Mouse (Mus musculus) midbrain, embryonic 16.5 days (tissue): ENCODE data around the gene Appl2. TPM values are rescaled to one million over a fixed set of nuclear protein-coding genes. Genes with fewer than 3 reads are reported as not detected.

Experiments used
- ATAC-seq: fragments of 200-750 bp; cut with Nextera tagmentation; 2 replicates; pipeline ENCODE4 v1.8.0; 2017; ENCODE audit warnings: moderate TSS enrichment
- H3K27ac ChIP-seq: fragments of 300-500 bp; sonication (generic); 2 replicates; pipeline ENCODE4 v1.5.1; 2014; ENCODE audit warnings: mild to moderate bottlenecking, low read length, mixed read lengths
- H3K27me3 ChIP-seq: fragments of 300-500 bp; sonication (generic); 2 replicates; pipeline ENCODE4 v1.6.1; 2014; ENCODE audit warnings: low read depth, low read length, mixed read lengths; ENCODE audit not compliant: control insufficient read depth, insufficient read depth
- H3K36me3 ChIP-seq: fragments of 300-500 bp; sonication (generic); 2 replicates; pipeline ENCODE4 v1.6.1; 2014; ENCODE audit warnings: mild to moderate bottlenecking, low read length, moderate library complexity, mixed read lengths; ENCODE audit not compliant: control insufficient read depth, insufficient read depth
- H3K4me1 ChIP-seq: fragments of 300-500 bp; sonication (generic); 2 replicates; pipeline ENCODE4 v1.6.1; 2014; ENCODE audit warnings: mild to moderate bottlenecking, low read length, mixed read lengths; ENCODE audit not compliant: control insufficient read depth, insufficient read depth
- H3K4me2 ChIP-seq: fragments of 300-500 bp; sonication (generic); 2 replicates; pipeline ENCODE4 v1.6.1; 2014; ENCODE audit warnings: mild to moderate bottlenecking, low read length, mixed read lengths
- H3K4me3 ChIP-seq: fragments of 300-500 bp; sonication (generic); 2 replicates; pipeline ENCODE4 v1.5.1; 2014; ENCODE audit warnings: low read depth, mild to moderate bottlenecking, low read length, moderate library complexity, mixed read lengths
- H3K9ac ChIP-seq: fragments of 300-500 bp; sonication (generic); 2 replicates; pipeline ENCODE4 v1.6.1; 2014; ENCODE audit warnings: low read depth, low read length, mixed read lengths
- H3K9me3 ChIP-seq: fragments of 300-500 bp; sonication (generic); replicated peaks from 2 replicates; pipeline ENCODE4 v1.6.1; 2014; ENCODE audit warnings: mild to moderate bottlenecking, low read length, mixed read lengths; ENCODE audit not compliant: control insufficient read depth, poor library complexity, severe bottlenecking
- WGBS: fragments of 180-500 bp; shearing (Covaris S2); extraction: QIAGEN DNeasy Blood & Tissue Kit; methylation state at CpG from one replicate; pipeline ENCODE4 v1.1.7; 2014; 5-methylcytosine and 5-hydroxymethylcytosine counted together
- polyA plus RNA-seq: library from polyadenylated mRNA; unstranded; fragments of >200 nt; fragmentation: Nextera tagmentation; extraction: Ambion mirVana; gene quantifications from 2 replicates; pipeline ENCODE4 v1.2.1, GENCODE M21; 2015

Appl2 gene
- polyA plus RNA-seq, 1 experiment from 2014 or later, result 58.3 TPM

GRCm38 (mm10) chr10:83636191-83636590, 12.3 kb downstream of the Appl2 start:
- Histone ChIP-seq H3K4me1 (peaks cover 12% of the 10 kb centered on the region), H3K9ac (no peak overlapping the region), H3K27ac (no peak overlapping the region), H3K9me3 (no peaks in the 10 kb centered on the region), H3K4me2 (no peak overlapping the region), H3K36me3 (peaks cover 5% of the 10 kb centered on the region; the same call in 1 of the 2 replicates), H3K27me3 (no peaks in the 10 kb centered on the region), H3K4me3 (no peak overlapping the region)
- ATAC-seq, result no peak
- 83% methylated on average over 2 of the region's 2 CpGs for WGBS

- peaks cover 12% of the 10 kb centered on the region for H3K4me1 ChIP-seq
- WGBS, result 19% methylated on average over 5 of the region's 5 CpGs
- no peak overlapping the region for H3K4me2 ChIP-seq
- no peak for ATAC-seq
- H3K27me3 ChIP-seq, result no peaks in the 10 kb centered on the region
- no peak overlapping the region for H3K27ac ChIP-seq
- no peak overlapping the region for H3K4me3 ChIP-seq
- H3K36me3 ChIP-seq, result peaks cover 5% of the 10 kb centered on the region; the same call in 1 of the 2 replicates
- no peak overlapping the region; the same call in 1 of the 2 replicates for H3K9ac ChIP-seq
- no peaks in the 10 kb centered on the region for H3K9me3 ChIP-seq
Observed at GRCm38 (mm10) chr10:83634461-83634860, 14.1 kb downstream of the Appl2 start.

DNA sequence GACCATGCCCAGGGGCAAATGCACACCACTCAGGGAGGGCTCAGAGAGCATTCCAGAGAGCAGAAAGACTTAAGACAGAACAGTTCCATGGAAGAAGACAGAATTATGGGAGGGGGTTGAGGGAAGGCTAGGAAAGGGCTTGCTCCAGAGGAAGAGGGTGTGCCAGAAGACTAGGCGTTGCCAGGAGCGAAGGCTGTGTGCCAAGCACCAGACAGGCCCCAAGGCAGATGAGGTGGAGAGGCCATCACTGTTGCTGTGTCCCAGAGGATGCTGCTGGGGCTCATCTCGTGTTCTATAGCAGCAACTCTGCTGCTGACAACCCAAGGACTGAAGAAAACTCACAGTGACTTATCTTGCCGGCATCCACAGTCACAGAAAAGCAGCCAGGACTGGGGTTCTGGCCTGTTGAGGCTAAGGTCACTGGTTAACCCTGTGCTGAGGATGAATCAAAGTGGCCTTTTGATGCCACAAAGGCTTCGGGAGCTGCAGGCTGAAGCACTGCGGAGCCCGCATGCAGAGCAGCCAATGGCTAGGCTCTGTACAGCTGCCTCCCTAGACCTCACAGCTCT, 15.6 kb downstream of the Appl2 start:
- 63% methylated on average over 7 of the region's 7 CpGs for WGBS
- no peaks in the 10 kb centered on the region for H3K27me3 ChIP-seq
- peaks cover 12% of the 10 kb centered on the region for H3K4me1 ChIP-seq
- no peak overlapping the region for H3K27ac ChIP-seq
- H3K9ac ChIP-seq, result no peak overlapping the region
- no peak overlapping the region for H3K4me2 ChIP-seq
- no peak overlapping the region for H3K4me3 ChIP-seq
- no peaks in the 10 kb centered on the region for H3K9me3 ChIP-seq
- H3K36me3 ChIP-seq, result peaks cover 7% of the 10 kb centered on the region; the same call in 1 of the 2 replicates
- no peak for ATAC-seq

DNA sequence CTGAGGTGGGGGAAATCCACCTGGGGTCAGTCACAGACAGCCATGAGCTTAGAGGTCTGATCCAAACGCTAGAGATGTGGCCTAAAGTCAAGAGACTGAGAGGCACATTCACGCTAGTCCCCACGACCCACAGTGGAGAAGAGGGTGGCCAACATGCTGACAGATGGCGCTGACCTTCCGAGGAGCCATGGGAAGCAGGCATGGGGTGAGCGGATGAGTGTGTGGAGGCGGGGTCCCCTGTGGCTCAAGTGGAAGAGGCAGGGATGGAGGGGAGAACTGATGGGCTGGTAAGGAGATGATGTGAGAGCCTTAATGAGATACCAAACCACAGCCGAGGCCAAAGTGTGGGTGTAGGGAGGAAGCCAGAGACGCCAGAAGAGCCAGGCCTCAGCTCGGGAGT, 16.8 kb downstream of the Appl2 start:
- Histone ChIP-seq H3K4me1 (peaks cover 12% of the 10 kb centered on the region), H3K27ac (no peak overlapping the region), H3K4me2 (no peak overlapping the region), H3K27me3 (no peaks in the 10 kb centered on the region), H3K4me3 (no peak overlapping the region), H3K36me3 (peaks cover 9% of the 10 kb centered on the region; the same call in 1 of the 2 replicates), H3K9me3 (no peaks in the 10 kb centered on the region), H3K9ac (no peak overlapping the region)
- no peak for ATAC-seq
- 90% methylated on average over 10 of the region's 10 CpGs for WGBS

GRCm38 (mm10) chr10:83630899-83631298, 17.6 kb downstream of the Appl2 start:
- Histone ChIP-seq H3K4me1 (peaks cover 12% of the 10 kb centered on the region), H3K4me3 (no peak overlapping the region), H3K9ac (no peak overlapping the region), H3K27me3 (no peaks in the 10 kb centered on the region), H3K27ac (no peak overlapping the region; the same call in 1 of the 2 replicates), H3K9me3 (no peaks in the 10 kb centered on the region), H3K36me3 (peaks cover 11% of the 10 kb centered on the region; the same call in 1 of the 2 replicates), H3K4me2 (no peak overlapping the region)
- WGBS, result 55% methylated on average over 3 of the region's 3 CpGs
- peak; percentile 43; the same call in 1 of the 2 replicates for ATAC-seq

GRCm38 (mm10) chr10:83629878-83630277, 18.7 kb downstream of the Appl2 start:
- Histone ChIP-seq H3K4me3 (no peak overlapping the region), H3K4me1 (peaks cover 12% of the 10 kb centered on the region), H3K4me2 (no peak overlapping the region), H3K36me3 (peaks cover 11% of the 10 kb centered on the region; the same call in 1 of the 2 replicates), H3K9me3 (no peaks in the 10 kb centered on the region), H3K27me3 (no peaks in the 10 kb centered on the region), H3K9ac (no peak overlapping the region), H3K27ac (no peak overlapping the region)
- no peak for ATAC-seq
- 95% methylated on average over 5 of the region's 5 CpGs for WGBS

DNA sequence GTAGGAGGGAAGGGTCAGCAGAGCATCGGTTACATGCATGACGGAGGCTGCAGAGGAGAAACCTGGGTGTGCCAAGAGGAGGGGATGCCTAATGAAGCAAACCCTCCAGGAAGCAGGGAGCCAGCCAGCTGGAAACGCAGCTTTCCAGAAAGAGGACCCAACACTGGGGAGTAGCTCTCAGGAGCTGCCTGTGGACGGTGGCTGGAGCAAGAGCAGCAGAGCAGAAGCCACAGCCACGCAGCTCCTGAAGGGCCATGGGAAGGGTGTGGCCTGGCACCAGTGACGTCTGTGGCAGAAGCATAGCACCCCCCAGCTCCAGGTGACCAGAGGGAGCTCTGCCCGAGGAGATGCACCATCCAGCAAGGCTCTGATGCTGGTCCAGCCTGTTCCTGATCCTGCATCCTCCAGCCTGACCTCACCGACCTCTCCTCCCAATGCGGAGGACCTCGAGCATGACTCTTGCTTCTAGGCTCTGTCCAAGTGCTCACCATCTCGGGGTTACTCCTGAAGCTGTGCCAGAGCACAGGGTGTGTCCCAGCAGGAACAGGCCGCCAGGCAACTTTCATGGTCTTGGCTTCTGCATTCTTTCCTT, 19.3 kb downstream of the Appl2 start:
- H3K27ac ChIP-seq, result no peak overlapping the region

DNA sequence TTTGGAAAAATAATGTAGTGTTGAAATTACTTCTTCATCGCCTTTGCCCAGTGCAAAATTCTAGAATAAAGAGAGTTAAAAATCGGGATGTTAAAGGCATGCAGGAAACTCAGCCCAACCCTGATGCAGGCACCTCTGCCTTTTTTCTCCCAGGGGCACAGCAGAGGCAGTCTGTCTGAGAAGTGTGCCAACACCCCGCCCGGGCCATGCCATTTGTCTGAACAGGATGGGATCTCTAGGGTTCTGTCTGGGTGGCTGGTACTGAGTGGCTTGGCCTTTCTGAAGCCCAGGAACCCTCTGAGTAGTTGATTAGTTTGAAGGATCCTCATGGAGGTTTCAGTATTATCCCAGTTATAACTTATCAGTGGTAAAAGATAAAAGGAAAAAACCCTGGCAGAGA, 20.3 kb downstream of the Appl2 start:
- Histone ChIP-seq H3K4me2 (no peak overlapping the region), H3K9ac (no peak overlapping the region), H3K4me3 (no peak overlapping the region), H3K4me1 (peaks cover 5% of the 10 kb centered on the region), H3K9me3 (no peaks in the 10 kb centered on the region), H3K27ac (no peak overlapping the region), H3K27me3 (no peaks in the 10 kb centered on the region), H3K36me3 (peaks cover 11% of the 10 kb centered on the region; the same call in 1 of the 2 replicates)
- WGBS, result 95% methylated on average over 4 of the region's 4 CpGs
- ATAC-seq, result no peak

More for the DNA sequence above, 19.3 kb downstream of the Appl2 start:
- H3K4me3 ChIP-seq, result no peak overlapping the region
- H3K9me3 ChIP-seq, result no peaks in the 10 kb centered on the region
- WGBS, result 89% methylated on average over 12 of the region's 12 CpGs
- ATAC-seq, result no peak
- H3K27me3 ChIP-seq, result no peaks in the 10 kb centered on the region
- no peak overlapping the region for H3K4me2 ChIP-seq
- no peak overlapping the region for H3K9ac ChIP-seq
- H3K4me1 ChIP-seq, result peaks cover 6% of the 10 kb centered on the region
- peaks cover 11% of the 10 kb centered on the region; the same call in 1 of the 2 replicates for H3K36me3 ChIP-seq

DNA sequence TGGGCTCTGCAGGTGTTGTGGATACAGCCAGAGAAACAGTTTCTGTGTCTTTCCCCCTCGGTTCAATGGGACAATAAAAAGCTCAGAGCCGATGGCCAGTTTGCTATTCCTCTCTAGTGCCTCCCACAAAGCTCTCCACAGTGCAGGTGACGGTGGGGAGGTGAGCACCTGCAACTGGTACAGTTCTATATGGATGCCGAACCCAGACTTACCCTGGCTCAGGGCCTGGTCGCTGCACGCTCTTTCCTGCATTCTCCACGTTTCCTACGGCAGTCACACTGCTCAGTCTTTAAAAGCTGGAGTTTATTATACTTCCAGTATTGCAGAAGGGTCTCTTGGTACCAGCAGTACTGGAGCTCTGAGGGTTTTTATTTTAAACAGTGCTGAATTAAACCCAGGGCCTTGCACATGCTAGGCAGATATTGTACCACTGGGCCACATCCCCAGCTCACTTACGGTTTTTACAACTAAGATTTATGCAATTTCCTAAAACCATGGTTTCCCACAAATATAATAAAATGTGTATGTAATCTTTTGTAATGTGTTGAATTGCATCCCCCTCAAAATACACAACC, 21.3 kb downstream of the Appl2 start:
- H3K4me2 ChIP-seq, result no peak overlapping the region
- no peak overlapping the region for H3K9ac ChIP-seq
- no peak overlapping the region for H3K4me3 ChIP-seq
- no peaks in the 10 kb centered on the region for H3K9me3 ChIP-seq
- peaks cover 10% of the 10 kb centered on the region; the same call in 1 of the 2 replicates for H3K36me3 ChIP-seq
- 95% methylated on average over 9 of the region's 9 CpGs for WGBS
- H3K27ac ChIP-seq, result no peak overlapping the region
- ATAC-seq, result no peak
- 0 out of 2 replicates have a peak, but pooled peaks cover 2% of the 10 kb centered on the region for H3K4me1 ChIP-seq
- no peaks in the 10 kb centered on the region for H3K27me3 ChIP-seq
